Mouse (Mus musculus): ENCODE measurements around the gene Mttp. TPM values are rescaled to one million over a fixed set of nuclear protein-coding genes. Genes with fewer than 3 reads are reported as not detected.

Mttp gene
- total RNA-seq, 2 experiments from 2014 or later: 3.7 to 10.4 TPM

DNA sequence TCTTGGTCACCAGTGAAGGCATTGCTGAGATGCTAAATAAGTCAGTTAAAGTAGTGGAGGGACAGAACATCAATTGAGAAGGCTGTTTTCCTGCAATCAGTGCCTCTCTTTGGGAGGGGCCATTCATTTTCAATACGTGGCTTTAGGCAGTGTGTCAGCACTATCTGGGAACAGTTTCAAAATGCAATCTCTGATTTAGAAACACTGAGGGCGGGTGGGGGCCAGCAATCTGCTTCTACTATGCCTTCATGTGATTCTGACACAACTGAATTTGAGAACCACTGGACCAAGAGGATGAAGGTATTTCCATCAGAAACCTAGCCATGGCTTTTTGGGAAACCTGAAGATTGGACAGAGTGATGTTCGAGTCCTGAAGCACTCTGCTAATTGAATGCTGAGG lies 49.5 kb downstream of the Mttp start:
- DNase-seq (ENCODE audit: low spot score in 2 of 2): no peak

DNA sequence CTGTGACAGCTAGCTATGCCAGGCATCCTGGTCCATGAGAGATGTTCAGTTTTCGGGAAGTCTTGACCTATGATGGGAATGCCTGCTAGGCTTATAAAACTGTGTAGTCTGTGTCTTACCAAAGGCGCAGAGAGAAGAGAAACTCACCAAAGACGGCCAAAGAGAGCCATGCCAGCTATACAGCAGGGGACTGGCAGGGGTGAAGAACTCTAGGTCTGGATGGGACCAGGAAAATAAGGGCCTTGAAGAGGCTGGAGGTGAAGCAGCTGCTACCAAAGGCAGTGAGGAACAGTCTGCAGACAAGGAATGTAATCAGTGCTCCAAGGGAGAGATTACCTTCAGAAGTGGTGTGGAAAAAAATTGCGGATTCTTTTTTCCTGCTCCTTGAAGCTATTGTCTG lies 60.9 kb downstream of the Mttp start:
- no peak for DNase-seq (ENCODE audit: low spot score in 2 of 2)

DNA sequence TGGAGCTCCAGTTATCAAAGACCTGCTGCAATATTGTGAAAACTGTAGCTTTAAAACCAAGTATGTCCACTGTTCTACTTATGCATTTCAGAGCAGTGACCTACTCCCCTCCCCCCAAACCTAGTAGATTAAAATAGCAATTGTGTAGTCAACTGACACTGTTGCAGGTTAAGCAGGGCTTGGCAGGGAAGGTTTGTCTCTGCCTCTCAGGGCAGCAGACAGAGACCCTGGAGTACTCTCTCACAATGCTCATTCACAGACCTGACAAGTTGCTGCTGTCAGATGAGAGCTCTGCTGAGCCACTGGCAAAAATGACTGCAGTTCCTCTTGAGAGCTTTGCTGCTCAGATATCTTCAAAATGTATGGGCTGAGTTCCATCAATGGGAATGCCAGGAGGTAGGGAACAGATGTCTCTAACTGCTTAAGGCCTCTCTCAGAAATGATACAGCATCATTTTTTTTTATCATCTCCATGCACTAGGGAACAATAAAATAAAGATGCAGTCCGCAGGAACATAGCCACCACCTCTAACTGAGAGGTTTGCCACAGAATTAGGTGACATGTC lies 61.6 kb downstream of the Mttp start:
- DNase-seq (ENCODE audit: low spot score in 2 of 2): no peak

DNA sequence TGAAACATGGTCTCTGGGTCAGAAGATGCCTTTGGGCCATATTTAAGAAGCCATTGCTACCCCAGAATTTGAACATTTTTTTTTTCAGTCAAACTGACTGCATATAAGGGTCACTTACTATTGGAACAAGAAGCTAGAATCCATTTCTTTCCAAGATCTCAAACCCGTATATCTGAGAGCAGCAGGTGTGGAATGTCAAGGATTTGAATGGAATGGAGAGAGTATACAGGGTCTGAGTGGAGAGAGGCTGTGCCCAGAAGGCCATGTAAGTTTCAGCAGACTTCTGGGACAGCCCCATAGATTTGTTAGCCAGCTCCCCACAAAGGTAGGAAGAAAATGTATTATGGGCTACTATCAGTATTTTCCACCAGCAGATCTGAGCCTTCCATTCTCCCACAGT lies 66.1 kb downstream of the Mttp start:
- DNase-seq (ENCODE audit: low spot score in 2 of 2): no peak

DNA sequence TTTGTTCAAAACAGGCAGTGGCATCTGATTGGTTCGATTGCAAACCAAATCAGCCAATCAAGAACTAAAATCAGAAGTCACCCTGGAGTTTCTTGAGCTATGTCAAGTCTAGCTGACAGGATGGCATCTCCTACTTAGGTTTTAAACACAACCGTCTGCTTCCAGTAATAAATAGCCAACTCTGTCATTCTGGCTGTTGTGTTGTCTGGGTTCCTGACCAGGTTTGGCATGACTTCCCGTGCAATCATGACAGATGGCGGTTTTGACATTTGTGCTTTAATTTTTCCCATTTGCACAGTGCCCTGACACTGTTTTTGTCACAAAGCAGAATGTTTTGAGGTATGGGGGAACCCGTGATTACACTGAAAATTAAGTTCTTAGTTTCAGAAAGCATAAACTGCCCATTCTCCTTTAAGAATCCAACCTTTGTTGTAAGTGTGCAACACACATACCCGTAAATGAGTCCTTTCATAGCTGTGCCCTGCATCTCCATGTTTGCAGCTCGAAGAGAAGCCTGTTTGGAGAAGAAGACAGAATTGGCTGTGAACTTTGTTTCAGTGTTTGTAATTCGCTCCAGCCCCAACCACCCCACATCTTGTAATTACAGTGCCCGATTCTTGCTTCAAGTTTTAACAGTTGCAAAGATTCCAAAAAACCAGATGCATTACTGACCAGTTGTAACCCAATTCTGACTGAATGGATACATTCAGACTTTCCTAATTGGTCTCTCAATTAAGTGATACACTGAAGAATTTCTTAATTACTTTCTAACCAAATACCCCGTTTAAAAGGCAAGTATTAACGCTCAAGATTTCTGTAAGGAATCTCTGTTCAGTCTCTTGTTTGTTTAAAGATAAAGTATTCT lies 67.1 kb downstream of the Mttp start:
- no peak for DNase-seq (ENCODE audit: low spot score in 2 of 2)

DNA sequence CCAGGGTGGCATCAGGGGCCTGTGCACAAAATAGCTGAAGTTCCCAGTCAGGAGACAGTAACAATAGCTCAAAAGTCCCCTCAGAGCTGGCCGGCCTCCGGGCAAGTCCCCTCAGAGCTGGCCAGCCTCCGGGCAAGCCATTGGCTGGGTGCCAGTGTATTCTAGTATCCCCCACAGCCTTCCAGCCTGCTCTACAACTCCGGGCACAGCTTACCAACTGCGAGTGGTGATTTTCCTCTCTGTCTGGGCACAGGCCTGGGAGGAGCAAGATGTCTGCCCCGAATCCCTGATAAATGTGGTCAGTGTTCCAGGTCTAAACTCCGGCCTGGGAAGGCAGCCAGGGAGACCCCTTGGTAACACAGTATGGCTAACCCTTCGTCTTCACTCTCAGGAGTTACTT lies 69.6 kb downstream of the Mttp start:
- DNase-seq (ENCODE audit: low spot score in 2 of 2): no peak

DNA sequence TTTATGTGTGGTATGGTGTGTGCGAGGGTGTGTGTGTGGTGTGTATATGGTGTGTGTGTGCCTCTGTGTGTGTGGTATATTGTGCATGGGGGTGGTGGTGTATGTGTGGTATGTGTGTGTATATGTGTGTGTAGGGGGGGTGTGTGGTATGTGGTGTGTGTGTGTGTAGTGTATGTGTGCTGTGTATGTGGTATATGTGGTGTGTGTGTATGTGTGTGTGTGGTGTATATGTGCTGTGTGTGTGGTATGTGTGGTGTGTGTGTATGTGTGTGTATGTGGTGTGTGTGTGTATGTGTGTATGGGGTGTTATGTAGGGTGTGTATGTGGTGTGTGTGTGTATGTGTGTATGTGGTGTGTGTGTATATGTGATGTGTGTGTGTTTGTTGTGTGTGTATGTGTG lies 70.6 kb downstream of the Mttp start:
- no peak for DNase-seq (ENCODE audit: low spot score in 2 of 2)

DNA sequence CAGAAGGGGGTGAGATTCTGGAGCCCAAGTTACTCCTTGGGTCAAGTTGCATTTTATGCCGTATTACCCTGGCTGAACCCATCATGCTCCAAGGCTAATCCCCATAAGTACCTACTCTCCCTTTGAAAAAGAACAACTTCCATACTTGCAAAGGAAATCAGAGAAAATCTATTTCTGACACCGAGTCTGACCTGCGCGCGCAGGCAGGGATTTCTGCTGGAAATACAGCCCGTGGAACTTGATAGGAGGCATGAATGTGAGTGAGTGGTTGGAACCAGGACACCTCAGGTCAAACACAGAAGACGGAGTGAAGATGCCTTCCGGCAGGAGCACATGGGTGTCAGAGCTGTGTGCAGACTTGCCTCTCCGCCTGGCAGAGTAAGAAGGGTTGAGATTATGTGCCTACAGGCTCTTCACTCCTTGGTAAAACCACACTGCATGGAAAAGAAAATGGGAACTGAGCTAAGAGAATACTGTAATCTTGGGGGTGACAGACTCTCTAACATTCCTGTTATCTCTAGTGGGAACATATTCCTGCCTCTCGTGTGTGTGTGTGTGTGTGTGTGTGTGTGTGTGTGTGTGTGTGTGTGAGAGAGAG lies 73.2 kb downstream of the Mttp start:
- no peak for DNase-seq (ENCODE audit: low spot score in 2 of 2)

DNA sequence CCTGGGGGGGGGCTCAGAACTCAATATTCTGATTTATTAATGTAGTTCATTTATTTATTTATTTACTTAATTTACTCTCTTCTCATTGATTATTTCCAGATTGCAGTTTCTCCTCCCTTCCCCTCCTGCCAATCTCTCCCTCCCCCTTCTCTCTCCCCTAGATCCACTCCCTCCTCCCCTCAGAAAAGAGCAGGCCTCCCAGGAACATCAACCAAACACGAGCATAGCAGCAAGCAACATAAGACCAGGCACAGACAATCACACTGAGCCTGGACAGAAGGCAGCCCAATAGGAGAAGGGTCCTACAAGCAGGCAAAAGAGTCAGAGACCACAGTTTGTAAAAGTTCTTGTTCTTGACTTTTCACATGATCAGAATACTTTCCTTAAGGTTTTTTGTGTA lies 73.8 kb downstream of the Mttp start:
- DNase-seq (ENCODE audit: low spot score in 2 of 2): no peak

DNA sequence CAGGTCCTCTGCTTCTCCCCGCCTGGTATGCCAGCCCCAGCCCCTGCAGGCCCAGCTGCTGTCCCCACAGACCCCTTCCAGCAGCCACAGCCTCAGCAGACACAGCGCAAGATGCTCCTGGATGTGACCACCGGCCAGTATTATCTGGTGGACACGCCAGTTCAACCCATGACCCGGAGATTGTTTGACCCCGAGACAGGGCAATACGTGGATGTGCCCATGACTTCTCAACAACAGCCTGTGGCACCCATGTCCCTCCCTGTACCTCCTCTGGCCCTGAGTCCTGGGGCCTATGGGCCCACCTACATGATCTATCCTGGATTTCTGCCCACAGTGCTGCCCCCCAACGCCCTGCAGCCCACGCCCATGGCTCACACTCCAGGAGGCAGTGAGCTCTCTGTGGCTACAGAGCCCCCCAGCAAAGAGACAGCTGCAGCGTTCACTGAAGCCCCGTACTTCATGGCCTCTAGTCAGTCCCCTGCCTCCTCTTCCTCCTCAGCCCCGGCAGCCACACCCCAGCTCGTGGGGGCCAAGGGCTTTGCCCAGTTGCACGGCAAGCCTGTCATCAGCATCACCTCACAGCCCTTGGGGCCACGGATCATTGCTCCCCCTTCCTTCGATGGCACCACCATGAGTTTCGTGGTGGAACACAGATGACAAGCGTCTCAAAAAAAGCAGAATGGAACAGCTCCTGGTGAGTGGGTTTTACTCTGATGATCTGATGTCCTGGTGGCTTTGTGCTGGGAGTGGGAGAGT lies 74.8 kb downstream of the Mttp start:
- no peak for DNase-seq (ENCODE audit: low spot score in 2 of 2)

DNA sequence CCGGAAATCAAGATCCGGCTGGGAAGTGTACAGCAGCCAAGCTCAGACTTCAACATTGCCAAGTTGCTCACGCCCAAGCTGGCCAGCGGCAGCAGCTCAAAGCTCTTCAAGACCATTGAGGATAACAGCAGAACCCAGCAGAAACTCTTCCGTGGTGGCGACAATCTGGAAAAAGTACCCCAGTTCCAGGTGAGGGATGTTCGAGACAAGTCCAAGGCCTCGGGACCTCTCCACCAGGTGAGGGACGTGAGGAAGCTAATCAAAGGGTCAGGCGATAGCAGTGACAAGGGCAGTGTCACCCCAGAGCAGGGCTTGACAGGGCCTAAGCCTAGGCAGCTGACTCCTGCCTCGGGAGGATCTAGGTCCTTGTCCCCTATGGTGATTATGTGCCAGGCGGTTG lies 76.7 kb downstream of the Mttp start:
- DNase-seq (ENCODE audit: low spot score in 2 of 2): no peak

DNA sequence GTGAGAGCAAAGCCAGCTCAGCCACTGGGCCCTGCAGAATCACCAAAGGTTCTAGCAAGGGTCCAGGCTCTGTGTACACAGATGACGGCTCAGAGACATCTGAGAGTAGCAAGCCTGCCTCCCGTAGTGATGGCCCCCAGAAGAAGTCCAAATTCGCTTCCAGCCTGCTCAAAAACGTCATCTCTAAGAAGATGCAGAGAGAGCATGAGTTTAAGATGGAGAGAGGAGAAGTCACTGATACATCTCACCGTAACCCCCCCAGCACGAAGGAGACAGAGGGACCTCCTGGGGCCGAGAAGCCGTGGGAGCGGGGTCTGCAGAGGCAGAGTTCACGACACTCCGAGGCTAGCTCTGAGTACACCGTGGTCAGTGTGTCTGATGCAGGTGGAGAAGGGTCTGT lies 77.5 kb downstream of the Mttp start, which contains the start of gene Gm5105:
Gm5105 (minus strand) TSS at position 101 of the 400 bp plus-strand sequence.
- no peak for DNase-seq (ENCODE audit: low spot score in 2 of 2)

DNA sequence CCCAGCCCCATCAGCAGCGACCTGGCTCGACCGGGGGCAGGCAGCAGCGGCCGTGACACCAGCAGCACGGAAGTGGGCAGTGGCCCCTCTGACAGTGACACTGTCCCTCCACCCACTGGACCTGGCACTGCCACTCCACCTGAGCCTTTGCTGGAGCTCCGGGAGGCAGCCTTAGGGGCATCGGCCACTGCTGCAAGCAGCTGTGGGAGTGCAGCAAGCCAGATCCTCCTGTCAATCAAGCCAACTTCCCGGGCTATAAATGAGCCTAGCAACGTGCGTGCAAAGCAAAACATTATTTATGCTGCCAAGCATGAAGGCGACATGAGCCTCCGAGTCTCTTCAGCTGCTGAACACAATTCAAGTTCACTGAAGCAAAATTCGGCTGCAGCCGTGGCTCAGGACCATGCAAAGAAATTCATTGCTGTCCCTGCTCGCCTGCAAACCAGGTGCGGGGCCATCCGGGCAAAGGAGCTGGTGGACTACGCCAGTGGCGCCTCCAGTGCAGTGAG lies 78.4 kb downstream of the Mttp start:
- DNase-seq (ENCODE audit: low spot score in 2 of 2): no peak

DNA sequence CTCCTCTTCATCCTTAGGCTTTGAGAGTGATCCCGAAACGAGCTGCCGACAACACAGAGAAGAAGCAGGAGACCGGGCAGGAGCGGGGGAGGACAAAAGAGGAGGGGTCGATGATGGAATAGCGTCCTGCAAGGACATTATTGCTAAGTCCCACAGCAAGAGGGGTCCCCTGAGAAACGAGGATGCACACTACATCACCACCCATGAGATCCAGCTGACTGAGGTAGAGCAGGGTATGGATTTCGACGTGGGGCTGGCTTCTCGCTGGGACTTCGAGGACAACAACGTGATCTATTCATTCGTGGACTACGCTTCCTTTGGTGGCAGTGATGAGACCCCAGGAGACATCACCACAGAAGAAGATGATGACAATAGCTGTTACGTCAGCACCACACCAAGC lies 78.8 kb downstream of the Mttp start:
- no peak for DNase-seq (ENCODE audit: low spot score in 2 of 2)

DNA sequence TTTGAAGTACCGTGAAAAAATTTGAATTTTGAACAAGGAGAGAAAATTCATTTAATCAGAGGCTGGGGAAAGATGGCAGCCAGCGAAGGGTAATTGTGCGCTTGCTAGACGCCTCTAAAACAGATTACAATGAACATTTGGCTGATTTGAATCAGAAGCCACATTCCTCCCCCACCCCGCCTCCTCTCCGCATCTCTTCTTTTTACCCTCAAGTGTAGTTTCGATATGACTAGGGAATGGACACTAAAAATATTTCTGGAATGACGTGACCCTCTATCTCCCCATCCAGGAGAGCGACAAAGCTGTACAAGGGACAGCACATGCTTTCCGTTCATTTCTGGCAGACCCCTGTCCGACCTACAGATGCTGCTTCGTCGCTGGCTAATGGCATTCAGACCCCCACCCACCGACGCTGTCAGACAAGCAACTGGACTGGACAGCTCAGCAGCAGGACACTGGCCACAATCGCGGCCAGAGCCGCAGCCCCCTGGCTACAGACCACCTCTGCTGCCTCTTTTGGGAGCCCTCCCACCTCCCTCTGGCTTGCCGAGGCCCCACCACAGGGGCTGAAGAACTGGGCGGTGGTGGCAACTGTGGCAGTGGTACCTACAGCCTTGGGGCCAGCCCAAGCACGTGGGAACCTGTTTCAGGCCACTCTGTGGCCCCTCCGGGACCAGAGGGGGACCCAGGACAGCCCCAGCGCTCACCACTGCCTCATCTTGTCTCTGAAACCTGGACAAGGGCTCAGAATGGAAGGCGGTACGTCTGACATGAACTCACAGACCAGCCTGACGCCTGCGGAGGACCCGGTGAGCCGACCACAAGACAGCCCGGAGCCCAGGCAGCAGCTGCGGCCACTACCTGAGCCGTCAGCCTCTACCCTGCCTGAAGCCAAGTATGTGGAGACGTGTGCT lies 79.8 kb downstream of the Mttp start, which contains the start of gene 1110002E22Rik:
1110002E22Rik (plus strand) TSS at position 321 of the 914 bp plus-strand sequence.
- no peak for DNase-seq (ENCODE audit: low spot score in 2 of 2)

DNA sequence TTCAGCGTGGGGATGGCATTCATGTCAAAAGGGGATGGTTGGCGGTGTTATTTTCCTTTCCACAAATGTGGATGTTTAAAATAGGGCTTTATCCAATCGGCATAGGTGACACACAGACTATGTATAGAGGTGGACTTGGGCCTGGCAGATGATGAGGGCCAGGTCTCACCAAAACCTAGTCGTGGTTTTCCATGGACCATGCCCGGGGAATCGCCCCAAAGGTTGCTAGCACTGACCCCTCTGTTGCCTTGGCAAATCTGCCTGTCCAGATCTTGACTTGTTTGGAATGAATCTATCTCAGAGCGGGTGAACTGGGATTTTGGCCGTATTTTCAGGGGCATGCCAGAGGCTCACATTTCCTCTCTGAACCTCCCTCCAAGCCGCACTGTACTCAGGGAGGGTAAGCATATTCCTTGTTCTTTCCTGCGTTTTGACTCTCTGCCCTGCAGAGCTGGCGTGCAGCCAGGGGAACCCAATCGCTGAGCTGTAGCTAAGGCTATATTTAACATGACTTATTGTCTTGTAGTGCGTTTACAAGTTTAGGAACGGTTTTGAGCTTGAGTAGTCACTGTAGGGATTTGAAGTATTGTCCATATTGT lies 80.9 kb downstream of the Mttp start:
- peak; percentile 50 to 51 for DNase-seq (ENCODE audit: low spot score in 2 of 2)

DNA sequence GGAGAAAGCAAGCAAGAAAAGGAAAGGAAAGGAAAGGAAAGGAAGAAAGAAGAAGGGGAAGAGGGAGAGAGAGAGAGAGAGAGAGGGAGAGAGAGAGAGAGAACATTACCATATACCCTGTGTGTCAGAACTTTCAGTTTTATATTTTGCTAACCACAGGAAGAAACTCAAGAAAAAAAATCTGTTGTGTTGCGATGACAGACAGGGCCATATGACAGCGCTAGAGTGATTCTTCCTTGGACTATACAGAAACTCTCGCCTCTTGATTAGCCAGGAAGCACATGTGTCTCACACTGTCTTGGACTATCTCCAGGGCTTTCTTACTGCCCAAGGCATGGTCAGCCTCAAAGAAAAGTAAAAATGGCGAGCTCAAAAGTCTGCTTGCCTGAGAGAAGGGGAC lies 82.1 kb downstream of the Mttp start:
- DNase-seq (ENCODE audit: low spot score in 2 of 2): no peak

DNA sequence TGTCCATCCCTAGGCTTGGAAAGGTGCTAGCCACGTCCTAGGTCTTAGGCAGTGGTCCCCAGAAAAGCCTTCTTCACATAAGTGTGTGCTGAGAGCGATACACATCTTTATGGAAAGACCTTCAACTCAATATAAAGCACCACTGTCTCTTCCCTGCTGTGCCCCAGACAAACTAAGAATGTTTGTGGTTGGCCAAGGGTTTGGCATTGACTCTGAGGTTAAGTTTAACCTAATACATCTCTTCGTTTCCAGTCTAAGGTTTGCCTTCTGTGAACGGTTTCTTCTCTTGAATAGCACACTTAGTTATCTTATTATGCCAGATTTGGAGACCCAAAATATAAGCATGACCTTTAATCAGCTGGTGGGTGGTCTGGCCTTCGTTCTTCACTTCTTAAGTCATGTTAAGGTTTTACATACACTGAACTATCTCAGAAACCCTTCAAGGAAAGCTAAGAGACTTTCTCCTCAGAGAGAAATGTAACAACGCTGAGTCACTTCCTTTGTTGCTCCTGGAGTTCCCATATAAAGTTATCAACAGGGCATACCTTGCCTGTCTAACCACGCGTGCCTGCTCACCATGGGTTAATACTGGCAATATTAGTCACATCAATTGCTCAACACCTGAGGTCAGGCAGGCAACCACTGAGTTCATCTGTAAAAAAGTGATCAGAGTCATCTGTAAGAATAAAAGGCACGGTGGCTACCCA lies 83.4 kb downstream of the Mttp start:
- no peak for DNase-seq (ENCODE audit: low spot score in 2 of 2)

DNA sequence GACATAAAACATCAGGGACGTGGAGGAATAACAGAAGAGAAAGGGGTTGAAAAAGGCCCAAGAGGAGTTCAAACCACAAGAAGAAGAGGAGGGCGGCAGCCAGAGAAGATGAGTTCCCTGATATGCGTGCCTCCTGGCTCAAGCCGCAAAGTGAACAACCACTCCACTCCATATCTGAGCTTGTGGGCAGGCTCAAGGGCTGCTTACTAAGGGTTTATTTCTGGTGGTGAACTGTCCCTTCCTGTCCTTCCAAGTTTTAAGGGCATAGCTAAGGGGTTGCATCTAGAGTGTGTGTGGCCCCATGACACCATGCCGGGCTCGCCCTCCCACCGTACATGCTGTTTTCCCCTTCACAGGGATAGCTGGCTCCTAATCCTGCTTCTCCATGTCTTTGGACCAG lies 84.3 kb downstream of the Mttp start:
- DNase-seq (ENCODE audit: low spot score in 2 of 2): no peak

Measured in adrenal gland, adult 18-20 months (tissue).